Mouse (Mus musculus) limb, embryonic 14.5 days (tissue): Measurements from ENCODE around the gene Pigyl. TPM values are rescaled to one million over a fixed set of nuclear protein-coding genes. Genes with fewer than 3 reads are reported as not detected.

ENCODE experiments used
- ATAC-seq: fragments of 200-750 bp; cut with Nextera tagmentation; 2 replicates; pipeline ENCODE4 v1.8.0; 2017; ENCODE audit warnings: low read depth, moderate number of reproducible peaks, moderate TSS enrichment; ENCODE audit not compliant: low FRiP score
- DNase-seq: peaks from one replicate; pipeline ENCODE4 v3.0.0-alpha.2; 2015; ENCODE audit warnings: low spot score
- H3K27ac ChIP-seq: fragments of 300-500 bp; sonication (generic); replicated peaks from 2 replicates; pipeline ENCODE4 v1.5.1; 2014; ENCODE audit warnings: low read depth, mild to moderate bottlenecking, low read length, moderate library complexity, mixed read lengths
- H3K27me3 ChIP-seq: fragments of 300-500 bp; sonication (generic); 2 replicates; pipeline ENCODE4 v1.6.1; 2014; ENCODE audit warnings: low read length, mixed read lengths; ENCODE audit not compliant: control insufficient read depth, insufficient read depth
- H3K36me3 ChIP-seq: fragments of 300-500 bp; sonication (generic); 2 replicates; pipeline ENCODE4 v1.6.1; 2014; ENCODE audit warnings: mild to moderate bottlenecking, low read length, moderate library complexity, mixed read lengths; ENCODE audit not compliant: control insufficient read depth, insufficient read depth
- H3K4me1 ChIP-seq: fragments of 300-500 bp; sonication (generic); 2 replicates; pipeline ENCODE4 v1.6.1; 2014; ENCODE audit warnings: antibody characterized with exemption, low read length, mixed read lengths; ENCODE audit not compliant: control insufficient read depth, insufficient read depth
- H3K4me2 ChIP-seq: fragments of 300-500 bp; sonication (generic); replicated peaks from 2 replicates; pipeline ENCODE4 v1.6.1; 2014; ENCODE audit warnings: low read depth, mild to moderate bottlenecking, low read length, moderate library complexity; ENCODE audit not compliant: severe bottlenecking
- H3K4me3 ChIP-seq: fragments of 300-500 bp; sonication (generic); replicated peaks from 2 replicates; pipeline ENCODE4 v1.5.1; 2014; ENCODE audit warnings: low read length
- H3K9ac ChIP-seq: fragments of 300-500 bp; sonication (generic); 2 replicates; pipeline ENCODE4 v1.6.1; 2014; ENCODE audit warnings: mild to moderate bottlenecking, low read depth, low read length, moderate library complexity; ENCODE audit not compliant: severe bottlenecking
- H3K9me3 ChIP-seq: fragments of 300-500 bp; sonication (generic); 2 replicates; pipeline ENCODE4 v1.6.1; 2016; ENCODE audit warnings: low read length; ENCODE audit not compliant: control insufficient read depth
- POLR2A ChIP-seq: fragments of 200-500 bp; IDR thresholded peaks from 2 replicates; pipeline ENCODE4 v1.8.0; 2012; ENCODE audit warnings: inconsistent platforms, mild to moderate bottlenecking, moderate library complexity, borderline replicate concordance; ENCODE audit not compliant: insufficient read depth, insufficient read length; ENCODE audit errors: extremely low read depth
- WGBS: fragments of 180-500 bp; shearing (Covaris S2); extraction: QIAGEN DNeasy Blood & Tissue Kit; methylation state at CpG from one replicate; pipeline ENCODE4 v1.1.7; 2014; 5-methylcytosine and 5-hydroxymethylcytosine counted together
- polyA plus RNA-seq, 2 experiments: library from polyadenylated mRNA; depleted of rRNA in 1 of 2; stranded (reverse) in 1 of 2; unstranded in 1 of 2; fragments of >200 nt; fragmentation: Nextera tagmentation in 1 of 2; extraction: Ambion mirVana in 1 of 2; gene quantifications; 2 replicates each; pipeline versions ENCODE4 v1.2.1 to v1.2.3; 2012 to 2014

Gene Pigyl
- polyA plus RNA-seq, 2 experiments = 62.4 to 82.4 TPM

DNA sequence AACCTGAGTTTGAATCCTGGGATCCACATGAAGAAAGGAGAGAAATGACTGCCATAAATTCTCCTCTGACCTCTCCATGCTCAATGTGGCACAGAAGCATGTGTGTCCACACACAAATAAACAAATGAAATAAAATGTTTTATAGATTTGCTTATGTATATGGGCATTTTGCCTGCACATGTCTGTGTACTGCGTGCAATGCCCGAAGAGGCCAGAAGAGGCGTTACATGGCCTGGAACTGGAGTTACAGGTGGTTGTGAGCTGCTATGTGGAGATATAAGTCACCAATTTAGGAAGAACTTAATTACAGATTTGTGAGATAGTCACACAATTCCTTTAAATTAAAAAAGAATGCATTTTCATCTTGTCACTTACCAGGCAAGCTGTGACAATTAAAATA is 2.8 kb upstream of the Pigyl start:
- Histone ChIP-seq H3K4me1 (peaks cover 6% of the 10 kb centered on the region), H3K9me3 (no peaks in the 10 kb centered on the region), H3K9ac (no peak overlapping the region), H3K36me3 (peaks cover 8% of the 10 kb centered on the region; the same call in 1 of the 2 replicates), H3K4me2 (no peak overlapping the region), H3K4me3 (no peak overlapping the region), H3K27ac (no peak overlapping the region), H3K27me3 (no peaks in the 10 kb centered on the region)
- WGBS = 87% methylated on average over 3 of the region's 3 CpGs
- ATAC-seq = no peak
- no peak for TF ChIP-seq POLR2A
- DNase-seq = no peak

DNA sequence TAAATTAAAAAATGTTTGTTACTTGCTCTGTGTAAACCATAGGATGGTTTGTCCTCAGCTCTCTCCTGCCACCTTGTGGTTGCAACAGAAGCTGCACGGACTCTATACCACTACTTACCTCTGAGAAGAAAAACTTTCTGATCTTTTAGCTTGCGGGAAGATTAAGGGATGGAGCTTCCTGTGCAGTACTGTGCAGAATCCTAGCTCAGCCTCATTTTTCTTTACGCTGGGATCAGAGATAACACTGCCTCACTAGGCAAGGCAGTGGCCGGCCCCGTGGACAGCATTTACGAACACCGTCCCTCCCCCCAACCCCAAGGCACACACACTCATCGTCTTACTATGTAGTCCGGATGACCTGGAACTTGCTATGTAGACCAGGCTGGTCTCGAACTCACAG is 1.0 kb upstream of the Pigyl start:
- DNase-seq (peak; percentile 75), ATAC-seq (0 out of 2 replicates have a peak, but pooled peaks have one; percentile 34)
- Histone ChIP-seq H3K4me2 (0 out of 2 replicates have a peak overlapping the region, but pooled peaks have one; percentile 74), H3K36me3 (peaks cover 9% of the 10 kb centered on the region; the same call in 1 of the 2 replicates), H3K27me3 (no peaks in the 10 kb centered on the region), H3K4me3 (peak overlapping the region; percentile 16; the same call in 1 of the 2 replicates), H3K27ac (no peak overlapping the region), H3K9me3 (no peaks in the 10 kb centered on the region), H3K9ac (no peak overlapping the region), H3K4me1 (peaks cover 6% of the 10 kb centered on the region)
- no peak for TF ChIP-seq POLR2A
- 14% methylated on average over 10 of the region's 10 CpGs for WGBS

DNA sequence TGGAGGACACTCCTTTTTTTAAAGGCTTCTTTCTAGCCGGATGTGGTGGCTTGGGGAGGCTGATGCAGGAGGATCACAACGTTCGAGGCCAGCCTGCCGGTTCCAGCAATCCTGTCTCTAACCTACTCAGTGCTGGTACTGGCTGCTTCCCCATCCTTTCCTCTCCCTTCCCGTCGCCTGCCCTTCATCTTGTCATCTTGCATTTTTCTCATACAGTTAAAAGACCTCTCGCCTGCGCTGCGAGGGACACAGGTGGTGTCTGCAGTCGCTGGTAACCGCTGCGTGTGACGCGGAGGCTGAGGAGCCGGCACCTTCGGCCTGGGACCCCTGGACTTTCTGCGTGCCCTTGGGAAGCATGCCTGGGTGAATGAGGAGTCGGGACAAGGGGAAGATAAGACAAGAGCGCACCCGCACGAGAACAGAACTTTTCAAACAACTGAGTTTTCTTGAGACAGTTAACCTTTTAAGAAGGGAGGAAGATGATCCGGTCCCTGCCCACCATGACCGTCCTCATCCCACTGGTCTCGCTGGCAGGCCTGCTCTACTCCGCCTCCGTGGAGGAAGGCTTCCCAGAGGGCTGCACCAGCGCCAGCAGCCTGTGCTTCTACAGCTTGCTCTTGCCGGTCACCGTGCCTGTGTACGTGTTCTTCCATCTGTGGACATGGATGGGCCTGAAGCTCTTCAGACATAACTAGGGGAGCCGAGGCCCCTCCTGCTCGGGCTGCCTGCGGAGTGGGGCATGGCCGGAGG is 1.0 kb downstream of the Pigyl start:
- Histone ChIP-seq H3K4me2 (peak overlapping the region; percentile 74), H3K4me1 (peaks cover 6% of the 10 kb centered on the region), H3K27me3 (no peaks in the 10 kb centered on the region), H3K9me3 (no peaks in the 10 kb centered on the region), H3K27ac (no peak overlapping the region; the same call in 1 of the 2 replicates), H3K36me3 (peaks cover 9% of the 10 kb centered on the region; the same call in 1 of the 2 replicates), H3K4me3 (peak overlapping the region; percentile 64), H3K9ac (peak overlapping the region; percentile 83)
- 66% methylated on average over 34 of the region's 34 CpGs for WGBS
- DNase-seq = no peak
- ATAC-seq = no peak
- no peak for TF ChIP-seq POLR2A

DNA sequence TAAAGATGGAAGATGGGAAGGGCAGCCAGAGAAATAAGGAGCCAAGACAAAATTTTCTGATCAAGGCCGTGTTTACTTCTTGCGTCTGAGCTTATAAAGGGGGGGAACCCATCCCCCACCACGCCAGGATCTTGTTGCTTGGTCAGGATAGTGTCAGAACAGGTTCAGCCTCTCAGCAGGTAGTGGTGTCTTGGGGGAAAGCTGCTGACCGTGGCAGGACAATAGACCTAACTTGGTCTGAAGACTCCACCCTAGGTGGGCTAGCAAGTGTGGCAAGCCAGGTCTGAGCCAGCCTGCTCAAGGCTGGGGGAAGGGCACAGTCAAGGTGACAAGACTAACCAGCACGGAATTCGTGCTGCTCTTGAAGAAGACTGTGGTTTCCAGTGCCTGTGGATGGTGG is 4.7 kb downstream of the Pigyl start:
- H3K9ac ChIP-seq = no peak overlapping the region
- peaks cover 10% of the 10 kb centered on the region for H3K4me1 ChIP-seq
- H3K4me2 ChIP-seq = no peak overlapping the region
- no peak overlapping the region for H3K27ac ChIP-seq
- H3K9me3 ChIP-seq = no peaks in the 10 kb centered on the region
- DNase-seq (no peak), ATAC-seq (no peak)
- no peak overlapping the region for H3K4me3 ChIP-seq
- 38% methylated on average over 6 of the region's 6 CpGs for WGBS
- TF ChIP-seq POLR2A = no peak
- H3K27me3 ChIP-seq = no peaks in the 10 kb centered on the region
- peaks cover 9% of the 10 kb centered on the region; the same call in 1 of the 2 replicates for H3K36me3 ChIP-seq

DNA sequence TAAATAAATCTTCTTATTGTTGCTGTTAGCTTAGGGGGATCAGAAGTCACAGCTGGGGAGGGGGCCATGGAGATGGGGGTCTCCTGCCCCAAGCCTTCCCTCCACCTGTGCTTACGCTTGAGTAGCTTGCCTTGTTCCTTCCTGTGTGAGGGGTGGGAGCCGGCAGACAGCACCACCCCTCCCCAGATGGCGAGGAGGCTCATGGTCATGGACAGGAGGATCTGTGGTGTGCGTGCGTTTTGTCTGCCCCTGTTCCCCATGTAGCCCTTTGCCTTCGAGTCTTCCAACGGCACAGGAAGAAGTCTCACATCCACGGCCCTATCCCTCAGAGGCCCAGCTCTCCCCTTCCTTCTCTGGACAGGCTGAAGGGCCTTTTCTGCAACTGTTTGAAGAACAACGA is 5.7 kb downstream of the Pigyl start:
- Histone ChIP-seq H3K27ac (no peak overlapping the region), H3K36me3 (peaks cover 9% of the 10 kb centered on the region; the same call in 1 of the 2 replicates), H3K4me1 (peaks cover 8% of the 10 kb centered on the region), H3K9ac (no peak overlapping the region), H3K27me3 (no peaks in the 10 kb centered on the region), H3K4me2 (no peak overlapping the region), H3K9me3 (0 out of 2 replicates have a peak, but pooled peaks cover 6% of the 10 kb centered on the region), H3K4me3 (no peak overlapping the region)
- 76% methylated on average over 9 of the region's 9 CpGs for WGBS
- ATAC-seq = no peak
- no peak for DNase-seq
- TF ChIP-seq POLR2A = no peak
